Mouse (Mus musculus) spleen, embryonic (tissue): ENCODE measurements at regions not wholly inside any gene's neighbourhood (a gene's known extent, or its start where the extent isn't known, plus 50 kb on each side); places are given as distances from the start of the nearest gene placed in this dataset.

Experiments
- CTCF ChIA-PET: fragments of 350-600 bp; sonication (Branson Sonifier 250); formaldehyde crosslinking; loops from one replicate; lab custom pipeline; 2022; lab: Charles Lee

DNA sequence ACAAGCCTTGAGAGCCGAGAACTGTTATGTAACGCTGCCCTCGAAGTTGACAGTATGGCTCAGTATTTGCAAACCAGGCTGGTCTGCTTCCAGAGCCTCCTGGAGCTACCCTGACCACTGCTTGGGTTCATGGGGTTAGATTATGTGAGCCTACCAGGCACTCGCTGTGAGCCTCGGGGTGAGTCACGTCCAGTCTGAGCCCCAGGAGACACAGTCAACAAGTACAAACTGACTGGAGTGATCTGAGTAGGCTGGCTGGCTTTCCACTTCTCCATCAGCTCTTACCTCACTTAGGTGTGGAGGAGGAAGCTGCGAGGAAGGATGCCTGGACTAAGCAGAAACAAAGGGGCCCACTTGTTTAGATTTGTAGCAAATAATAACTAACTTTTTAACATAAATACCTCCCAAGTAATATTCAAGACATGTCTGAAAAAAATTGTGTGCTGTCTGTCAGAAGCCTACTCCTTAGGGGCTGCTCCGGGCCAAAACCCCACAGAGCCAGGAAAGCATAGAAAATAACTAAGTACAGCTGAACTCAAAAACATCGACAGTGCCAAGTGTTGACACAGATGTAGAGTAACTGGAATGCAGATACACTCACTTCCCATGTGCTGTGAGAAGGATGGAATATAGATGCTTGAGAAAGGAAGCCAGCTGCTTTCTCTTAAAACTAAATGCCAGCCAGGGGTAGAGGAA is 77.6 kb downstream of the Zfp36l2 start:
- CTCF ChIA-PET, result interaction anchor here (0.6 kb wide), 1 partner anchor 305 kb away, joined by 3 read pairs; no protein-coding TSS in a partner anchor

GRCm38 (mm10) chr17:84107946-84108686 is 79.6 kb downstream of the Zfp36l2 start:
- CTCF ChIA-PET, result interaction anchor here (0.6 kb wide), 1 partner anchor 15 kb away, joined by 7 read pairs; no protein-coding TSS in a partner anchor

- CTCF ChIA-PET, result interaction anchor here (0.6 kb wide), 1 partner anchor 15 kb away, joined by 7 read pairs; no protein-coding TSS in a partner anchor
Measured at GRCm38 (mm10) chr17:84107497-84107896, 80.2 kb downstream of the Zfp36l2 start.

DNA sequence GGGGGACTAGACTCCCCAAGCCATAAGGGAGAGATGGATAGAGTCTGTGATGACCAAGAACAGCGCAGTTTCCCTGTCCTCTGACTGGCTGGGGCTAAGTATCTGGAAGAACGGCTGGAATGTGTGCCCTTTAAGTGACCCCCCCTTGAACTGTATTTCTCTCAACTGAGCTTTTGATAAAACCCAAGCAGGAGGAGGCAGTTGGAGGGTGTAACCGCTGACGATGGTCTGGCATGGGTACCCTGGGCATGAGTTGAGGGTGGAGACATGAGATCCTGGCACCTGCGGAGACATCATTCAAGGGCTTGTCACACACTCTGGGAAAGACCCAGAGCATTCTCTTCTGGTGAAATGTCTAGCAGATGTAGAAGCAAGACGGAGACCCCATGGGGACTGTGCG is 83.5 kb downstream of the Zfp36l2 start:
- CTCF ChIA-PET, result no interaction called here

DNA sequence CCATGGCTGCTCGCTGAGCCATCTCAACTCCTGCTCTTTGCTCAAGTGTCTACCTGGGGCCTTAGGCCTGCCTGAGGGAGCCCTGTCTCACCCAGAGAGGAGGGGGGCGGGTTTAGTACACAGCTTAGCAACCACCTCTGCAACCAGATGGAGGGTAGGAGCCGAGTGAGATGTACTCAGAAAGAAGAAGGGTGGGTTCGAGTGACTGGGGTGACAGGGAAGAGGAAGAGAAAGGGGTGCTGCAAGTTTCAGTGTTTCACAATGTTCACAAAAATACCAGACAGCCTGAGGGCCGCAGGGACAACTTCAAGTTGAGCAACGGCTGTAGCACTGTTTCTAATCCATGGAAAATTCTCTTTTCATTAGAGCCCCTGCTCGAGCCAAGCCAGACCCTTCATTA is 84.4 kb downstream of the Zfp36l2 start:
- CTCF ChIA-PET, result no interaction called here

DNA sequence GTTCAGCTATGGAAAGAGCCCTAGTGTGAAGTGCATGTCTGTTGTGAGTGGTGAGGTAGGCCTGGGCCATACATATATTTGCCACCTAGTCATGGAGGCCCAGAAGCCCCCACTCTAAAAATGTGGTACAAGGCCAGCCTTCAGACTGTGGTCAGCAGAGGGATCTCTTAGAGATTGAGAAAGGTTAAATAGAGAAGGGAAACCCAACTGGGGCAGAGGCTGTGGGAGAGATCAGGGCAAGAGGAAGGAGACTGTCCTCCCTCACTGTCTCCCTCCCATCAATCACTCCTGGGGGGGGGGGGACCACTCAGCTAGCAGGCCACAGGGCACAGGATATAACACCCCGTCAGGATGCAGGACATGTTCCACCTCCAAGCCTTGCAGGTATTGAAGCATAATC is 86.1 kb downstream of the Zfp36l2 start:
- CTCF ChIA-PET, result interaction anchor here (0.5 kb wide), 1 partner anchor 40 kb away, joined by 4 read pairs; no protein-coding TSS in a partner anchor

DNA sequence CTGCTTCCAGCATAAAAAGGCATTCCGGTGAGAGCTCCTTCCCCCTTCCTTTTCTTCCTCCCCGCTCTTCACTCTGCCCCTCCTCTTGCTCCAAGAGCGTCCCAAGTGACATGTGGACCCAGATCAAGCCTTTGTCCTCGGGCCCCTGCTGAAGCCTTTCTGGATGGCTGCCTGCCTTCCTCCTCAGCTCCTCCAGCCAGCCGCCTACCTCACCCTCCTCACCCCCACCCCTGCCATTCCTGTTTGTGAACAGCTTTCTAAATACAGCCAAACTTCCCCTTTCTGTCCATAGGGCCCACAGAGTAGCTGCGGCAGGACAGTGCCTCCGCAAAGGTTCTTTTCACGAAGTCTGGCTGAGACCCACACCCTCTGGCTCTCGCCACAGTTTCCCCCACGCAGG is 87.2 kb downstream of the Zfp36l2 start:
- CTCF ChIA-PET, result interaction anchor here (0.8 kb wide), 1 partner anchor 14 kb away, joined by 4 read pairs; no protein-coding TSS in a partner anchor

DNA sequence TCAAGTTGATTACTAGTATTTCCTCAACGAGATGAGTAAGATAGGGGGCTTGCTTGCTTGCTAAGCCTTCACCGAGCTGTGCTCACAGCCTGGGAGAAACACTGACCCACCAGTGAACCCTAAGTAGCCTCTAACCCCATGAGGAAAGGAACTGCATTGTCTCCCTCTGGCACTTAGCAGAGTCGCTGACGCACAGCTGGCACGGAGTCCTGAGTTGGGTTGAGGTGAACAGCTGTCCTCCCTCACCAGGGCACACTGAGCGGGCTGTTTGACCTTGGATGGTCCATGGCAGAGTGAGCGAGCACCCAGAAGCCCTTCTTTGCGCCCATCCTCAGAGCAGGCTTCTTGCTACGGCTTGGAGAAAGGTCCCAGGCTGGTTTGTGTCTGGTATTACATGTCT is 88.0 kb downstream of the Zfp36l2 start:
- CTCF ChIA-PET, result no interaction called here

DNA sequence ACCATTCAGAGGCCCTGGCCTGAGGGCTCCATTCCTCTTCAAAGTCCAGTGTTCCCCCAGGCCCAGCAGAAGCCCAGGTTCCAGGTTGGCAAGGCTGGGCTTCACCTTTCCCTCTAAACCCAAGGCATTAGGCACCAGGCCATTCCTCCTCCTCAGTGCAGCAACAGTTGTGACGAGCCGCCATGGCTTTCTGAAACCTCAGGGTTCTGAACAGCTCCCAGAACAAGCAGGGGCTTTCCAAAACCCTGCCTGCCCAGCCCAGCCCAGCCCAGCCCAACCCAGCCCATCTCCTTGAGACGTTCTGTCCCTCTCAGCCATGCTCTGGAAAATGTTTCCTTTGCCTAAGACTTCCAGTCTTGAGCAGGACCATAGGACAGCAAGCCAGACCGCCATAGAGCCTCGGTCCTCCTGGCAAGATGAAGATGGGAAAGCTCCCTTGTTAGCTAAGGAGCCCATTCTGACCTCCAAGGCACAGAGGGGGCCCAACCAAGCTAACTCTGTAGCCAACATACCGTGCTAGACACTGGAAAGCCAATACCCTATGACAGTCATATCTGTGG is 89.8 kb downstream of the Zfp36l2 start:
- CTCF ChIA-PET, result no interaction called here

DNA sequence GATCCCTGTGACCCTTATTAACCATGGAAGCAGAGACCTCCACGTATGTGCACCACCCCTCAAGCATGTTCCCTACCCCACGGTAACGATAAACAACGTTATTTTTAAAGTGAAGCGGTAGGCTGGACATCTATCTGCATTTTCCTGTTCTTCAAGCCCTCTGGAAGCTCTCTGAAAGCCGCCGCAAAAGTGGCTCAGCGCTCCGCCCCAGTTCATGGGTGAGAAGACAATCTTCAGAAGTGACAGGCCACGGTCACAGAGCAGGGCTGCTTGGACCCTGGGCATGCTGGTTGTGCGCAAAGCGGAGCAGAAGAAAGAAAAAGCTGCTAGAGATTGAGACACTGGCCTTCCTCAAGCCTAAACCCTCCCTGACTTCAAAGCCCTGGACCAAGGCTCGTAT is 90.5 kb downstream of the Zfp36l2 start:
- CTCF ChIA-PET, result no interaction called here

- CTCF ChIA-PET, result no interaction called here
Measured at GRCm38 (mm10) chr17:84096345-84097260, 91.1 kb downstream of the Zfp36l2 start.

- CTCF ChIA-PET, result no interaction called here
Measured at GRCm38 (mm10) chr17:84095829-84096228, 91.9 kb downstream of the Zfp36l2 start.

- CTCF ChIA-PET, result no interaction called here
Measured at GRCm38 (mm10) chr17:84095089-84095488, 92.7 kb downstream of the Zfp36l2 start.

DNA sequence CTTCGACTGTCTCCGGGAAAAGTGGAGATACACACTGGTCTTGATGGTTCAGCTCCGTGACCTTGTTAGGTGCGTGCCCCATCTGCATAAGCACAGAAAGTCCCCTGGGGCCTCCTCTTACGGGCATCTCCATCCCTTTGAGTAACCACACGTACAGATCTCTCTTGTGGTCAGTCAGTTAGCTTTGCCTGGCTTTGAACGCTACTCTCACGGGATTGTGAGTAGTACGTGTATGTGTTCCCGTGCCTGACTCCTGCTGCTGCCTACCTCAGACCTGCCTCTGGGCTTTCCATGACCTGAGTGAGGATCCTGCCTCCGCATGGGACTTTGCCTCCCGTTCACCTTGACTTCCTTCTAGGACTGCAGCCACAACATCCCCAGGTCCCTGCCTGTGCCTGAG is 101.4 kb downstream of the Zfp36l2 start:
- CTCF ChIA-PET, result no interaction called here

DNA sequence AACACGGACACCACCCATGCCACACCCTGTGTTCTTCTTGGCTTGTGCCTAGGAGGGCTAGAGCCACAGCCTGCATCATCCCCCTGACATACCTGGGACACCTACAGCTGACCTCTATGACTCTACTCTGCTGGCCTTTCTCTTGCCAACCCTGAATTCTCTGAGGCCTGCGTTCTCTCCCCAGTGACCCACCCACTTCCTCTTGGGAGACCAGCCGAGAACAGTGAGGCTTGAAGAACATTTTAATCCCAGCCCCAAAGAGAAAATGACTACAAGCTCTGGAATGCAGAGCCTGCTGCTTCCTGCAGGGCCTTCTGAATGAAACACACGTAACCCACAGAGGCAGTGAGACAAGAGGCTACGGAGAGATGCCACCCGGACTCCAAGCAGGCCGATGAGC is 102.0 kb downstream of the Zfp36l2 start:
- CTCF ChIA-PET, result interaction anchor here (0.5 kb wide), 1 partner anchor 82 kb away, joined by 3 read pairs; no protein-coding TSS in a partner anchor

- CTCF ChIA-PET, result no interaction called here
Measured at GRCm38 (mm10) chr17:84085232-84085631, 102.5 kb downstream of the Zfp36l2 start.

- CTCF ChIA-PET, result interaction anchor here (0.8 kb wide), 1 partner anchor 87 kb away, joined by 3 read pairs; no protein-coding TSS in a partner anchor
Measured at GRCm38 (mm10) chr17:84083307-84084263, 104.2 kb downstream of the Zfp36l2 start.

GRCm38 (mm10) chr17:84082571-84082970 is 105.2 kb downstream of the Zfp36l2 start:
- CTCF ChIA-PET, result interaction anchor here (0.6 kb wide), 1 partner anchor 743 kb away, joined by 3 read pairs; no protein-coding TSS in a partner anchor

DNA sequence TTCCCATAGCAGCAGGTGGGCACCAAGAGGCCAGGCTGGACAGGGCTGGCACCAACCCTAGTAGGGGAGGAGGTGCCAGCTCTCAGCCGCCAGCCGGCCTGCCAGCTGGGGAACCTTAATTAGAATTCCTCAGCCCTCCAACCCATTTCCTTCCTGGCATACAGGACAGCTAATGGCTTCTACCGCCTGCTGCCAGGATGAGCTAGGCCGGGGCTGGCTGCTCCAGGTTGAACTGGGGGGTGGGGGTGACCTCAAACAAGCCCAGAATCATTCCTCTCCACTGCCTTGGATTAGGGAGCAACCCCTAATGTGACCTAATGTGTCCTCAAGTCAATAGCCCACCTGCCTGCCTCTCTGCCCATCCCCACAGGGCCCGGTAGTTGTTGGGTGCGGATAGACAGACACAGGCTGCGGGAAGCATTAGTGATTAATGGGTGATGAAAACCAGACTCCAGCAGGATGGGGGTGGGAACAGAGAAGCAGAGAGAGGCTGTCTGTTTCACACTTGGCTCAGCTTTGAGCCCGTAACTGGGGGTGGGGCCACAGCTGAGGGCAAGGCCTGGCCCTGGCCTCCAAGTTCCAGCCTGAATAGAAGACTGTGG is 105.9 kb downstream of the Zfp36l2 start:
- CTCF ChIA-PET, result no interaction called here
